Mouse (Mus musculus): ENCODE results near the gene Iffo1.

DNA sequence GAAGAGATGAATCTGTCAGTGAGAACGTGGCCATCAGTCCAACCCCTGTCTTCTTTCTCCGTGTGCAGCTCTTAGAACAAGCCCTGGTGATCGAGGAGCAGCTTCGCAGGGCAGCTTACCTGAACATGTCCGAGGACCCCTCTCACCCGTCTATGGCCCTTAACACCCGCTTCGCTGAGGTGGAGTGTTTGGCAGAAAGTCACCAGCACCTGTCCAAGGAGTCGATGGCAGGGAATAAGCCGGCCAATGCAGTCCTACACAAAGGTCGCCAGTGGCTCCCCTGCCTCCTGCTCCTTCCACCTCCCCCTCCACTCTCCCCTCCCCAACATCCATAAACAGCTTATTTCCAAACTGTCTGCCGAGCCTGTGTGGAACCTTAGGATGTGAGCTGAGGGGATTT, 16.3 kb upstream of the Iffo1 start:
- TF ChIP-seq CTCF (conservative IDR thresholded peaks at IDR 0.05; ENCODE audit: insufficient read depth, insufficient read length, low read depth, low read length) (no peak), POLR2A (IDR thresholded peaks at IDR 0.05; ENCODE audit: low read depth, low read length) (no peak)

Measured in kidney, adult 2 months (tissue).